Mouse (Mus musculus) limb, embryonic 11.5 days (tissue): ENCODE measurements around the gene Cyp17a1. TPM values are rescaled to one million over a fixed set of nuclear protein-coding genes. Genes with fewer than 3 reads are reported as not detected.

Experiments
- ATAC-seq: fragments of 200-750 bp; cut with Nextera tagmentation; 2 replicates; pipeline ENCODE4 v1.8.0; 2017; ENCODE audit warnings: low read depth; ENCODE audit not compliant: insufficient number of reproducible peaks, low FRiP score, low TSS enrichment
- DNase-seq: peaks from one replicate; pipeline ENCODE4 v3.0.0-alpha.2; 2015; ENCODE audit warnings: low spot score
- H3K27ac ChIP-seq: fragments of 300-500 bp; sonication (generic); replicated peaks from 2 replicates; pipeline ENCODE4 v1.5.1; 2014; ENCODE audit warnings: low read depth, mild to moderate bottlenecking, low read length
- H3K27me3 ChIP-seq: fragments of 300-500 bp; sonication (generic); 2 replicates; pipeline ENCODE4 v1.6.1; 2014; ENCODE audit warnings: mild to moderate bottlenecking, low read length, mixed read lengths; ENCODE audit not compliant: control insufficient read depth, insufficient read depth
- H3K36me3 ChIP-seq: fragments of 300-500 bp; sonication (generic); 2 replicates; pipeline ENCODE4 v1.6.1; 2014; ENCODE audit warnings: mild to moderate bottlenecking, low read length, moderate library complexity, mixed read lengths; ENCODE audit not compliant: control insufficient read depth, insufficient read depth
- H3K4me1 ChIP-seq: fragments of 300-500 bp; sonication (generic); 2 replicates; pipeline ENCODE4 v1.6.1; 2014; ENCODE audit warnings: low read length, mixed read lengths; ENCODE audit not compliant: control insufficient read depth, insufficient read depth
- H3K4me2 ChIP-seq: fragments of 300-500 bp; sonication (generic); 2 replicates; pipeline ENCODE4 v1.6.1; 2014; ENCODE audit warnings: low read depth, mild to moderate bottlenecking, moderate library complexity; ENCODE audit not compliant: severe bottlenecking
- H3K4me3 ChIP-seq: fragments of 300-500 bp; sonication (generic); 2 replicates; pipeline ENCODE4 v1.5.1; 2014; ENCODE audit warnings: low read depth, low read length
- H3K9ac ChIP-seq: fragments of 300-500 bp; sonication (generic); 2 replicates; pipeline ENCODE4 v1.6.1; 2014; ENCODE audit warnings: mild to moderate bottlenecking, low read length
- H3K9me3 ChIP-seq: fragments of 300-500 bp; sonication (generic); 2 replicates; pipeline ENCODE4 v1.6.1; 2016; ENCODE audit warnings: low read length; ENCODE audit not compliant: control insufficient read depth
- WGBS: fragments of 180-500 bp; shearing (Covaris S2); extraction: QIAGEN DNeasy Blood & Tissue Kit; methylation state at CpG from one replicate; pipeline ENCODE4 v1.1.7; 2014; 5-methylcytosine and 5-hydroxymethylcytosine counted together
- polyA plus RNA-seq: library from polyadenylated mRNA; unstranded; fragments of >200 nt; fragmentation: Nextera tagmentation; extraction: Ambion mirVana; gene quantifications from 2 replicates; pipeline ENCODE4 v1.2.1, GENCODE M21; 2014

The Cyp17a1 gene
- polyA plus RNA-seq, 1 experiment from 2014 or later = not detected

DNA sequence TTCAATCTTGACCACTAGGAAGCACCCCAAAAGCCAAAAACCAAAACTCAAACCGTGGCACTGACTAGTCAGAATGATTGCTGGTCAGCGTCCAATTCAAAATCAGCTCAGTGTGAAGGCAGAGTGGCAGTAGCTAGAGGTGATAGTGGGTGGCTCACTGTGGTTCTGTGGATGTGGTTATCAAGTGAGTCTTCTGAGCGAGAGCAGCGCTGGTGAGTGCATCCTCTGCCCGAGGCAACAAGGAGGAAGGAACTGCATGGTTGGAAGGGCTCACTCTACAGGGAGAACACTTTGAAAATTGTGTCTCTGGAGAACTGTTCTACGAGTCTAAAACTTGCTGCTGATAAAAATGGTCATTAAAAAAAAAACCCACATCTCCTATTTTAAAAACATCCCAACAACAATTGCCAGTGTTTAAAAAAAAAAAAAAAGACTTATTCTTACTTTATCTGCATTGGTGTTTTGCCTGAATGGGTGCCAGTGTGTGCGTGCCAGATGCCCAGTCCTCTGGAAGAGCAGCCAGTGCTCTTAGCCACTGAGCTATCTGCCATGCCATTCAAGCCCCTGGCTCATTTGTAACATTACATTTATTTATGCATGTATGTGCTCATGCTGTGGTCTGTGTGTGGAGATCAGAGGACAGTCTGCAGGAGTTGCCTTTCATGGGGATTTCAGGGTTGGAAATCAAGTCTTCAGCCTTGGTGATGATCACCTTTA is 33.0 kb upstream of the Cyp17a1 start:
- H3K4me1 ChIP-seq = peaks cover 9% of the 10 kb centered on the region; the same call in 1 of the 2 replicates
- H3K36me3 ChIP-seq = no peaks in the 10 kb centered on the region
- no peak overlapping the region for H3K4me3 ChIP-seq
- 66% methylated on average over 7 of the region's 7 CpGs for WGBS
- ATAC-seq (no peak), DNase-seq (no peak)
- no peaks in the 10 kb centered on the region for H3K27me3 ChIP-seq
- no peak overlapping the region for H3K27ac ChIP-seq
- no peak overlapping the region for H3K4me2 ChIP-seq
- H3K9me3 ChIP-seq = no peaks in the 10 kb centered on the region
- H3K9ac ChIP-seq = no peak overlapping the region

DNA sequence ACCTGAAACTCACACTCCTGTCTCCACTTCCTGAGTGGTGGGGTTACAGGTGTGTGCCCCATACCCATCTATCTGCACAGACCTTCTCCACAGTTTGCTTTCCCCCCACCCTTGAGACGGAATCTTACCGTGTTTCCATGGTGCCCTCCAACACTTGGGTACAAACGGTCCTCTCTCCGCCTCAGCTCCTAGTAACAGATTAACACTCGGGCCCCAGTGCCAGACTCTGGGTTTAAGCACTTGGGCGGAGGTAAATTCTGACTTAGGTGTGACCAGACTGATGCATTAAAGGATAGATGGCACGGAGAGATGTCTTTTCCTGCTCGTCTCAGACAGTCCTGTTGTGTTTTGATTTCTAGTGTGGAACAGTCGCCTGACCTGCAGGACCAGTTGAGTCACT is 28.2 kb upstream of the Cyp17a1 start:
- H3K27me3 ChIP-seq = no peaks in the 10 kb centered on the region
- DNase-seq (no peak), ATAC-seq (no peak)
- no peak overlapping the region for H3K9ac ChIP-seq
- no peak overlapping the region for H3K4me3 ChIP-seq
- H3K27ac ChIP-seq = no peak overlapping the region
- H3K9me3 ChIP-seq = no peaks in the 10 kb centered on the region
- no peak overlapping the region for H3K4me2 ChIP-seq
- H3K4me1 ChIP-seq = no peaks in the 10 kb centered on the region
- no peaks in the 10 kb centered on the region for H3K36me3 ChIP-seq
- WGBS = 85% methylated on average over 9 of the region's 9 CpGs

- Histone ChIP-seq H3K36me3 (no peaks in the 10 kb centered on the region), H3K27ac (no peak overlapping the region), H3K27me3 (no peaks in the 10 kb centered on the region), H3K4me2 (no peak overlapping the region), H3K9me3 (no peaks in the 10 kb centered on the region), H3K4me1 (no peaks in the 10 kb centered on the region), H3K4me3 (no peak overlapping the region), H3K9ac (no peak overlapping the region)
- DNase-seq = no peak
- ATAC-seq = no peak
- 67% methylated on average over 10 of the region's 10 CpGs for WGBS
Observed at GRCm38 (mm10) chr19:46699011-46699481, 26.1 kb upstream of the Cyp17a1 start.

GRCm38 (mm10) chr19:46697840-46698517 is 25.0 kb upstream of the Cyp17a1 start:
- no peak overlapping the region for H3K4me3 ChIP-seq
- no peaks in the 10 kb centered on the region for H3K4me1 ChIP-seq
- H3K4me2 ChIP-seq = no peak overlapping the region
- H3K36me3 ChIP-seq = no peaks in the 10 kb centered on the region
- WGBS = 53% methylated on average over 19 of the region's 19 CpGs
- ATAC-seq = no peak
- H3K27ac ChIP-seq = no peak overlapping the region
- H3K27me3 ChIP-seq = no peaks in the 10 kb centered on the region
- DNase-seq = no peak
- H3K9ac ChIP-seq = no peak overlapping the region
- H3K9me3 ChIP-seq = no peaks in the 10 kb centered on the region

- ATAC-seq (no peak), DNase-seq (no peak)
- WGBS = 93% methylated on average over 7 of the region's 7 CpGs
- H3K9ac ChIP-seq = no peak overlapping the region
- H3K4me1 ChIP-seq = no peaks in the 10 kb centered on the region
- H3K27me3 ChIP-seq = no peaks in the 10 kb centered on the region
- H3K27ac ChIP-seq = no peak overlapping the region
- no peak overlapping the region for H3K4me2 ChIP-seq
- H3K36me3 ChIP-seq = no peaks in the 10 kb centered on the region
- no peak overlapping the region for H3K4me3 ChIP-seq
- H3K9me3 ChIP-seq = no peaks in the 10 kb centered on the region
Observed at GRCm38 (mm10) chr19:46696943-46697342, 24.0 kb upstream of the Cyp17a1 start.

DNA sequence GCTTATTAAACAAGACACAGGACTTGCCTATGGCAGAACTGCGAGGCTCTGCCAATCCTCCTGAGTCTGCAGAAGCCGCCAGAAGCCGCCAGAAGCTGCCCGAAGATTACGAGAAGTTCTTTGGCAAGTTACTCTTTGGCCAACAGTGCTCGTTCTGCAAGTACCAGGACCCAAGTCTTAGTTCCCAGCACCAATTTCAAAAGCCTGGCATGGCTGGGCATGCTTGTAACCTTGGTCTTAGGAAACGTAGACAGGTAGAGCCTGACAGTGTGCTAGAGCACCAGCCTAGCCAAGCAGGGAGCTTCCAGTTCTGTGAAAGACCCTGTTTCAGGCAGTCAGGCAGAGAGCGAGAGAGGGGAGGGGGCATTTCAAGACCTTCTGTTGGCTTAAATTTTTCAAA is 23.5 kb upstream of the Cyp17a1 start:
- Histone ChIP-seq H3K9ac (no peak overlapping the region), H3K36me3 (no peaks in the 10 kb centered on the region), H3K9me3 (no peaks in the 10 kb centered on the region), H3K4me2 (no peak overlapping the region), H3K27ac (no peak overlapping the region), H3K4me1 (no peaks in the 10 kb centered on the region), H3K4me3 (no peak overlapping the region), H3K27me3 (no peaks in the 10 kb centered on the region)
- WGBS = 91% methylated on average over 8 of the region's 8 CpGs
- DNase-seq (no peak), ATAC-seq (no peak)

DNA sequence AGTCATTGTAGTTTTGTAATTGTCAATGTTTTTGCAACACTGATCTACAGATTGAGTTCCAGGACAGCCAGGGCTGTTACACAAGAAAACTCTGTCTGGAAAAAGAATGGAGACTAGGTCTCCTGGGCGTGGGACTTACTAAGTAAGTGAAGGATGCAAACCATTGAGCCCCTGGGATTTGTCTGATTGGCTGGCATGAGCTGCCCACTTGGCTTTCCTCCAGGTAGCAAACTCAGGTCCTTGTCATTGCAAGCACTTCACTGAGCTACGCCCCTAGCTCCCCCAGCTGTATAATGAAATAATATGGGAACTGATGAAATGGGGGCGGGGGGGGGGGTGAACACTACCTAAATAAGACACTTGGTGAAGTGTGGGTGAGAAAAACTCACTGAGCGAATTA is 20.2 kb upstream of the Cyp17a1 start:
- Histone ChIP-seq H3K9me3 (no peaks in the 10 kb centered on the region), H3K4me3 (no peak overlapping the region), H3K4me1 (no peaks in the 10 kb centered on the region), H3K9ac (no peak overlapping the region), H3K27ac (no peak overlapping the region), H3K27me3 (no peaks in the 10 kb centered on the region), H3K36me3 (no peaks in the 10 kb centered on the region), H3K4me2 (no peak overlapping the region)
- DNase-seq = no peak
- ATAC-seq = no peak
- 90% methylated on average over 4 of the region's 4 CpGs for WGBS

- H3K27ac ChIP-seq = no peak overlapping the region
- no peak overlapping the region for H3K4me3 ChIP-seq
- no peak for DNase-seq
- no peaks in the 10 kb centered on the region for H3K36me3 ChIP-seq
- no peak overlapping the region for H3K9ac ChIP-seq
- no peak overlapping the region for H3K4me2 ChIP-seq
- WGBS = 81% methylated on average over 2 of the region's 2 CpGs
- H3K4me1 ChIP-seq = no peaks in the 10 kb centered on the region
- H3K27me3 ChIP-seq = no peaks in the 10 kb centered on the region
- no peak for ATAC-seq
- no peaks in the 10 kb centered on the region for H3K9me3 ChIP-seq
Observed at GRCm38 (mm10) chr19:46691078-46691477, 18.1 kb upstream of the Cyp17a1 start.
